21 mouse cellular contexts compared by ENCODE assay signal in genomic region chr4:48362367-48362766, GRCm38 (mm10).
DNase-seq lines count a peak whose midpoint lies in the region; TF ChIP-seq lines count a peak whose summit lies in the region.
"Had no signal": no experiment of that assay in that cellular context is flagged by ENCODE, and none has a peak within 500 bp of the region (broad histone marks: within the 10 kb centered on the region; RNA-seq: fewer than 3 reads in every experiment).

No protein-coding gene starts in this region.

- WGBS in heart, embryonic 10.5 days, result 75% methylated on average over 3 of the region's 3 CpGs

- no peak for TF ChIP-seq POLR2A in CH12.LX (IDR thresholded peaks at IDR 0.05; ENCODE audit: low read depth, low read length)

- in situ Hi-C loops in CH12.LX (cut with MboI; ENCODE audit: low pct_ligation_motif_present, low pct_unique_long_range_greater_than_20kb, low sequenced_read_pairs), result no loop called here

- H3K27ac ChIP-seq in CH12.LX (ENCODE audit: insufficient read depth, low read depth), result no peak overlapping the region
- H3K27ac ChIP-seq in heart, embryonic 10.5 days, result no peak overlapping the region

- H3K36me3 ChIP-seq in CH12.LX (replicated peaks in 1 of 2; ENCODE audit: control insufficient read depth in 1 of 2, insufficient read depth in 1 of 2, low read length in 1 of 2), result no peaks in the 10 kb centered on the region
- H3K36me3 ChIP-seq in heart, embryonic 10.5 days, result no peaks in the 10 kb centered on the region
- H3K36me3 ChIP-seq: G1E had no signal

- dilution Hi-C loops in CH12.LX (cut with MboI; ENCODE audit: extremely low pct_ligation_motif_present, extremely low pct_unique_long_range_greater_than_20kb, low sequenced_read_pairs), result no loop called here

- no peaks in the 10 kb centered on the region for H3K9me3 ChIP-seq in CH12.LX (replicated peaks; ENCODE audit: low read length)
- no peaks in the 10 kb centered on the region for H3K9me3 ChIP-seq in heart, embryonic 10.5 days
- H3K9me3 ChIP-seq: G1E had no signal

- DNase-seq in A20 (ENCODE audit: low read depth, low spot score) (peak; percentile 85), CH12.LX (ENCODE audit: extremely low read depth) (peak; percentile 73), adipocyte (ENCODE audit: low spot score) (peak; percentile 8)
- no peak for DNase-seq in heart, adult 18-20 months
- DNase-seq in embryo, embryonic 10.5 days (ENCODE audit: low spot score), result no peak
- no peak for DNase-seq in heart, embryonic 10.5 days (ENCODE audit: low spot score)
- DNase-seq: adrenal gland, adult 2 months; adrenal gland, adult 8-10 months; adrenal gland, postnatal 10 days; adrenal gland, postnatal 14 days; adrenal gland, postnatal 25 days; adrenal gland, postnatal 36 days; B cell, adult 2 months; cerebellum, adult 11 months; cerebellum, adult 11-12 months; cerebellum, adult 18-20 months; cerebellum, adult 2 months; cerebellum, adult 8-10 months; cerebellum, adult 9-10 months had no signal

- H3K27me3 ChIP-seq in CH12.LX (replicated peaks), result no peaks in the 10 kb centered on the region
- H3K27me3 ChIP-seq in heart, embryonic 10.5 days (ENCODE audit: insufficient read depth, poor library complexity, severe bottlenecking), result no peaks in the 10 kb centered on the region
- H3K27me3 ChIP-seq: Patski had no signal

- no peak for TF ChIP-seq CTCF in CH12.LX (conservative IDR thresholded peaks at IDR 0.05 in 1 of 2, IDR thresholded peaks at IDR 0.05 in 1 of 2; ENCODE audit: low read depth in 2 of 2, low read length in 2 of 2)

- TF ChIP-seq RAD21 in CH12.LX (IDR thresholded peaks at IDR 0.05; ENCODE audit: low read depth, low read length), result no peak

- H3K4me3 ChIP-seq in CH12.LX (replicated peaks in 1 of 3; ENCODE audit: low read depth in 2 of 3, low read length in 2 of 3, poor library complexity in 1 of 3), result no peak overlapping the region
- no peak overlapping the region for H3K4me3 ChIP-seq in heart, embryonic 10.5 days

- no peaks in the 10 kb centered on the region for H3K79me2 ChIP-seq in CH12.LX (replicated peaks; ENCODE audit: control insufficient read depth, extremely low read depth, insufficient read depth, poor library complexity, severe bottlenecking)

- no peak overlapping the region for H3K9ac ChIP-seq in CH12.LX (ENCODE audit: insufficient read depth, low read depth)

- no peak overlapping the region for H3K4me2 ChIP-seq in CH12.LX (ENCODE audit: insufficient read depth, low read depth, poor library complexity, severe bottlenecking)

- H3K4me1 ChIP-seq in CH12.LX (ENCODE audit: control insufficient read depth in 1 of 2, insufficient read depth in 2 of 2), result peaks cover 2 to 34% of the 10 kb centered on the region in 2 experiments; a peak in 3 of 4 replicates
- H3K4me1 ChIP-seq in heart, embryonic 10.5 days, result no peaks in the 10 kb centered on the region

- TF ChIP-seq EP300 in CH12.LX (IDR thresholded peaks at IDR 0.05; ENCODE audit: low read length), result no peak

TF ChIP-seq in CH12.LX, 34 proteins besides CTCF, POLR2A, EP300 and RAD21:
- no peak for TF ChIP-seq HCFC1 (IDR thresholded peaks at IDR 0.05; ENCODE audit: low read depth, low read length)
- TF ChIP-seq ELF1 (IDR thresholded peaks at IDR 0.05; ENCODE audit: low read depth, low read length), result no peak
- TF ChIP-seq ZNF384 (IDR thresholded peaks at IDR 0.05; ENCODE audit: low read depth, low read length), result peak; percentile 51
- no peak for TF ChIP-seq MXI1 (IDR thresholded peaks at IDR 0.05; ENCODE audit: low read depth, low read length)
- TF ChIP-seq USF2 (conservative IDR thresholded peaks at IDR 0.05; ENCODE audit: low read depth, low read length), result no peak
- TF ChIP-seq KAT2A (IDR thresholded peaks at IDR 0.05; ENCODE audit: insufficient replicate concordance, low read length), result no peak
- TF ChIP-seq E2F4 (IDR thresholded peaks at IDR 0.05; ENCODE audit: insufficient replicate concordance, low read depth, low read length), result no peak
- no peak for TF ChIP-seq ETS1 (conservative IDR thresholded peaks at IDR 0.05; ENCODE audit: low read depth, low read length)
- TF ChIP-seq MAFK (IDR thresholded peaks at IDR 0.05; ENCODE audit: insufficient replicate concordance, low read length), result no peak
- TF ChIP-seq MAX (IDR thresholded peaks at IDR 0.05; ENCODE audit: low read length), result no peak
- TF ChIP-seq NRF1 (IDR thresholded peaks at IDR 0.05; ENCODE audit: low read depth, low read length), result no peak
- TF ChIP-seq TCF12 (IDR thresholded peaks at IDR 0.05; ENCODE audit: low read depth, low read length), result peak; percentile 73; the same call in 1 of the 2 replicates
- no peak for TF ChIP-seq RCOR1 (conservative IDR thresholded peaks at IDR 0.05; ENCODE audit: low read depth, low read length)
- TF ChIP-seq MYC (IDR thresholded peaks at IDR 0.05; ENCODE audit: low read depth, low read length), result no peak
- peak; percentile 76 for TF ChIP-seq MEF2A (IDR thresholded peaks at IDR 0.05; ENCODE audit: borderline replicate concordance, low read depth, low read length)
- TF ChIP-seq GABPA (IDR thresholded peaks at IDR 0.05; ENCODE audit: insufficient replicate concordance, low read depth, low read length), result no peak
TF ChIP-seq in CH12.LX: peak in this region for 3.

Comparison
In these comparisons a context has a peak if more than half of its experiments do, and no peak if none do; other contexts are left out.
1. DNase-seq: peak in A20 (single experiment), CH12.LX (single experiment) and adipocyte (single experiment); none in heart, adult 18-20 months (0 of 2), embryo, embryonic 10.5 days (single experiment) and heart, embryonic 10.5 days (single experiment).